ENCODE assay signal across 7 mouse cellular contexts in genomic region chr10:18845287-18845662, GRCm38 (mm10). TPM values are rescaled to one million over a fixed set of nuclear protein-coding genes. Genes with fewer than 3 reads are reported as not detected.
A peak's percentile ranks its signal among the peaks of the same experiment; 100 is the strongest.
DNase-seq lines count a peak whose midpoint lies in the region; ATAC-seq and TF ChIP-seq lines count a peak whose summit lies in the region.

No protein-coding gene starts in this region.

- H3K9me3 ChIP-seq in forebrain, postnatal 0 days (ENCODE audit: low read length), result no peaks in the 10 kb centered on the region
- H3K9me3 ChIP-seq in limb, embryonic 12.5 days, result no peaks in the 10 kb centered on the region
- no peaks in the 10 kb centered on the region for H3K9me3 ChIP-seq in stomach, embryonic 15.5 days

- no peak for ATAC-seq in forebrain, postnatal 0 days
- ATAC-seq in limb, embryonic 12.5 days (ENCODE audit: insufficient number of reproducible peaks, insufficient read depth, low FRiP score, low TSS enrichment, low read depth), result no peak
- ATAC-seq in stomach, embryonic 15.5 days (ENCODE audit: insufficient read depth, low FRiP score, low read depth), result no peak

- H3K4me1 ChIP-seq in forebrain, postnatal 0 days (ENCODE audit: insufficient read depth), result no peaks in the 10 kb centered on the region
- H3K4me1 ChIP-seq in limb, embryonic 12.5 days (replicated peaks), result peaks cover 5% of the 10 kb centered on the region; the same call in 1 of the 2 replicates
- peaks cover 6% of the 10 kb centered on the region; the same call in 1 of the 2 replicates for H3K4me1 ChIP-seq in stomach, embryonic 15.5 days

- no peak for TF ChIP-seq CTCF in forebrain, postnatal 0 days (IDR thresholded peaks at IDR 0.05; ENCODE audit: low read depth)

- H3K9ac ChIP-seq in forebrain, postnatal 0 days, result peak overlapping the region; percentile 48
- H3K9ac ChIP-seq in limb, embryonic 12.5 days (replicated peaks), result peak overlapping the region; percentile 64
- peak overlapping the region; percentile 30; the same call in 1 of the 2 replicates for H3K9ac ChIP-seq in stomach, embryonic 15.5 days

- H3K4me3 ChIP-seq in forebrain, postnatal 0 days (ENCODE audit: low read depth, low read length), result peak overlapping the region; percentile 46
- peak overlapping the region; percentile 56 for H3K4me3 ChIP-seq in limb, embryonic 12.5 days (replicated peaks)
- H3K4me3 ChIP-seq in stomach, embryonic 15.5 days (replicated peaks), result peak overlapping the region; percentile 49

- H3K27ac ChIP-seq in forebrain, postnatal 0 days (ENCODE audit: low read depth, low read length), result no peak overlapping the region
- no peak overlapping the region for H3K27ac ChIP-seq in limb, embryonic 12.5 days
- peak overlapping the region; percentile 87 for H3K27ac ChIP-seq in stomach, embryonic 15.5 days

- DNase-seq in right cerebral cortex, postnatal 14 days, result peak; percentile 17
- no peak for DNase-seq in right cerebral cortex, postnatal 4 days
- DNase-seq in forebrain, postnatal 0 days, result no peak
- DNase-seq in retina, postnatal 1 day, result no peak
- no peak for DNase-seq in layer of hippocampus, postnatal 14 days (ENCODE audit: low spot score in 2 of 2)

- H3K36me3 ChIP-seq in forebrain, postnatal 0 days (ENCODE audit: insufficient read depth), result no peaks in the 10 kb centered on the region
- no peaks in the 10 kb centered on the region for H3K36me3 ChIP-seq in limb, embryonic 12.5 days
- H3K36me3 ChIP-seq in stomach, embryonic 15.5 days, result no peaks in the 10 kb centered on the region

- H3K4me2 ChIP-seq in forebrain, postnatal 0 days (ENCODE audit: low read depth), result peak overlapping the region; percentile 96
- H3K4me2 ChIP-seq in limb, embryonic 12.5 days, result peak overlapping the region; percentile 91
- peak overlapping the region; percentile 79 for H3K4me2 ChIP-seq in stomach, embryonic 15.5 days

- WGBS in forebrain, postnatal 0 days, result 6% methylated on average over 18 of the region's 18 CpGs
- 7% methylated on average over 18 of the region's 18 CpGs for WGBS in limb, embryonic 12.5 days
- 7% methylated on average over 18 of the region's 18 CpGs for WGBS in stomach, embryonic 15.5 days

- H3K27me3 ChIP-seq in forebrain, postnatal 0 days (ENCODE audit: insufficient read depth, low read length), result no peaks in the 10 kb centered on the region
- peaks cover 50% of the 10 kb centered on the region for H3K27me3 ChIP-seq in limb, embryonic 12.5 days
- H3K27me3 ChIP-seq in stomach, embryonic 15.5 days (replicated peaks), result peaks cover 11% of the 10 kb centered on the region; the same call in 1 of the 2 replicates

RNA-seq across cellular contexts. Expression of gene Perp, which starts 0.5 kb away (rescaled TPM):
- 11.5 and 14.5 TPM in 2 replicates for total RNA-seq in forebrain, postnatal 0 days (2014; rRNA removed)
- 14.9 and 18.1 TPM in 2 replicates for polyA plus RNA-seq in forebrain, postnatal 0 days (2015; fragmentation: Nextera tagmentation; extraction: Ambion mirVana)
- polyA plus RNA-seq in limb, embryonic 12.5 days (2016; fragmentation: Nextera tagmentation; extraction: Ambion mirVana), result 61.1 and 63.7 TPM in 2 replicates
- 184 and 297 TPM in 2 replicates for polyA plus RNA-seq in stomach, embryonic 15.5 days (2015; fragmentation: Nextera tagmentation; extraction: Ambion mirVana)
- total RNA-seq in layer of hippocampus, postnatal 14 days (2021), result 1 to 10 TPM; 3.6 to 6.0 TPM

RNA-seq across cellular contexts. Expression of gene Gm4922, which starts 58.7 kb away (rescaled TPM):
- 0.08 TPM in 1 of 2 replicates, not detected in the other for total RNA-seq in forebrain, postnatal 0 days (2014; rRNA removed)
- 0.21 TPM in 1 of 2 replicates, not detected in the other for polyA plus RNA-seq in forebrain, postnatal 0 days (2015; fragmentation: Nextera tagmentation; extraction: Ambion mirVana)
- polyA plus RNA-seq in limb, embryonic 12.5 days (2016; fragmentation: Nextera tagmentation; extraction: Ambion mirVana), result 0.11 TPM in 1 of 2 replicates, not detected in the other
- polyA plus RNA-seq in stomach, embryonic 15.5 days (2015; fragmentation: Nextera tagmentation; extraction: Ambion mirVana), result 0.13 and 0.34 TPM in 2 replicates
- not detected for total RNA-seq in layer of hippocampus, postnatal 14 days (2021)
